Mouse (Mus musculus) forebrain, embryonic 15.5 days (tissue): ENCODE measurements around the gene Pcif1. TPM values are rescaled to one million over a fixed set of nuclear protein-coding genes. Genes with fewer than 3 reads are reported as not detected.
A peak's percentile ranks its signal among the peaks of the same experiment; 100 is the strongest.

ENCODE experiments used
- ATAC-seq: fragments of 200-750 bp; cut with Nextera tagmentation; replicated peaks from 2 replicates; pipeline ENCODE4 v1.8.0; 2017; ENCODE audit warnings: mild to moderate bottlenecking, moderate TSS enrichment, moderate library complexity
- H3K27ac ChIP-seq: fragments of 300-500 bp; sonication (generic); replicated peaks from 2 replicates; pipeline ENCODE4 v1.5.1; 2015; ENCODE audit warnings: mild to moderate bottlenecking, inconsistent platforms
- H3K27me3 ChIP-seq: fragments of 300-500 bp; sonication (generic); 2 replicates; pipeline ENCODE4 v1.6.1; 2015; ENCODE audit warnings: inconsistent platforms
- H3K36me3 ChIP-seq: fragments of 300-500 bp; sonication (generic); 2 replicates; pipeline ENCODE4 v1.6.1; 2015; ENCODE audit warnings: mild to moderate bottlenecking, inconsistent platforms
- H3K4me1 ChIP-seq: fragments of 300-500 bp; sonication (generic); 2 replicates; pipeline ENCODE4 v1.6.1; 2015; ENCODE audit warnings: inconsistent platforms
- H3K4me2 ChIP-seq: fragments of 300-500 bp; sonication (generic); replicated peaks from 2 replicates; pipeline ENCODE4 v1.6.1; 2015; ENCODE audit warnings: mild to moderate bottlenecking, inconsistent platforms
- H3K4me3 ChIP-seq: fragments of 300-500 bp; sonication (generic); 2 replicates; pipeline ENCODE4 v1.5.1; 2015; ENCODE audit warnings: mild to moderate bottlenecking, inconsistent platforms
- H3K9ac ChIP-seq: fragments of 300-500 bp; sonication (generic); replicated peaks from 2 replicates; pipeline ENCODE4 v1.6.1; 2015; ENCODE audit warnings: mild to moderate bottlenecking, inconsistent platforms
- H3K9me3 ChIP-seq: fragments of 300-500 bp; sonication (generic); 2 replicates; pipeline ENCODE4 v1.6.1; 2016; ENCODE audit warnings: inconsistent platforms
- WGBS: fragments of 180-500 bp; shearing (Covaris S2); methylation state at CpG from one replicate; pipeline ENCODE4 v1.1.7; 2015; ENCODE audit warnings: mixed read lengths; 5-methylcytosine and 5-hydroxymethylcytosine counted together
- polyA plus RNA-seq: library from polyadenylated mRNA; unstranded; fragments of >200 nt; fragmentation: Nextera tagmentation; extraction: Ambion mirVana; gene quantifications from 2 replicates; pipeline ENCODE4 v1.2.1, GENCODE M21; 2015

Pcif1 gene
- polyA plus RNA-seq, 1 experiment from 2014 or later: 101 TPM

- H3K9ac ChIP-seq: no peak overlapping the region
- H3K9me3 ChIP-seq: no peaks in the 10 kb centered on the region
- no peak overlapping the region for H3K27ac ChIP-seq
- peaks cover 10% of the 10 kb centered on the region for H3K36me3 ChIP-seq
- H3K27me3 ChIP-seq: no peaks in the 10 kb centered on the region
- no peak overlapping the region for H3K4me2 ChIP-seq
- 100% methylated on average over 2 of the region's 2 CpGs for WGBS
- no peak for ATAC-seq
- H3K4me1 ChIP-seq: peaks cover 23% of the 10 kb centered on the region
- H3K4me3 ChIP-seq: no peak overlapping the region
Measured at GRCm38 (mm10) chr2:164913428-164913786, 34.3 kb downstream of the Pcif1 start.

GRCm38 (mm10) chr2:164916820-164917219, 37.7 kb downstream of the Pcif1 start:
- no peak for ATAC-seq
- H3K4me3 ChIP-seq: no peak overlapping the region
- H3K27me3 ChIP-seq: no peaks in the 10 kb centered on the region
- no peak overlapping the region for H3K9ac ChIP-seq
- no peak overlapping the region for H3K27ac ChIP-seq
- no peak overlapping the region for H3K4me2 ChIP-seq
- H3K4me1 ChIP-seq: peaks cover 6% of the 10 kb centered on the region
- 87% methylated on average over 5 of the region's 5 CpGs for WGBS
- H3K9me3 ChIP-seq: no peaks in the 10 kb centered on the region
- no peaks in the 10 kb centered on the region; the same call in 1 of the 2 replicates for H3K36me3 ChIP-seq

GRCm38 (mm10) chr2:164917371-164917770, 38.3 kb downstream of the Pcif1 start:
- Histone ChIP-seq H3K27me3 (no peaks in the 10 kb centered on the region), H3K9ac (no peak overlapping the region)
- ATAC-seq: no peak

GRCm38 (mm10) chr2:164918325-164918724, 39.2 kb downstream of the Pcif1 start:
- H3K4me3 ChIP-seq: no peak overlapping the region
- H3K4me1 ChIP-seq: 0 out of 2 replicates have a peak, but pooled peaks cover 3% of the 10 kb centered on the region
- no peaks in the 10 kb centered on the region for H3K9me3 ChIP-seq
- no peaks in the 10 kb centered on the region for H3K27me3 ChIP-seq
- no peak for ATAC-seq
- H3K9ac ChIP-seq: no peak overlapping the region
- H3K4me2 ChIP-seq: no peak overlapping the region
- 64% methylated on average over 4 of the region's 5 CpGs for WGBS
- H3K27ac ChIP-seq: no peak overlapping the region
- no peaks in the 10 kb centered on the region; the same call in 1 of the 2 replicates for H3K36me3 ChIP-seq

More at GRCm38 (mm10) chr2:164917371-164917770, 38.3 kb downstream of the Pcif1 start:
- Histone ChIP-seq H3K4me1 (peaks cover 4% of the 10 kb centered on the region), H3K27ac (no peak overlapping the region), H3K4me2 (no peak overlapping the region), H3K4me3 (no peak overlapping the region), H3K36me3 (no peaks in the 10 kb centered on the region; the same call in 1 of the 2 replicates), H3K9me3 (no peaks in the 10 kb centered on the region)
- 64% methylated on average over 10 of the region's 10 CpGs for WGBS

GRCm38 (mm10) chr2:164921984-164922383, 42.9 kb downstream of the Pcif1 start:
- WGBS: 59% methylated on average over 7 of the region's 7 CpGs

GRCm38 (mm10) chr2:164923291-164923690, 44.2 kb downstream of the Pcif1 start:
- no peak for ATAC-seq
- Histone ChIP-seq H3K27me3 (no peaks in the 10 kb centered on the region), H3K36me3 (no peaks in the 10 kb centered on the region; the same call in 1 of the 2 replicates), H3K4me2 (no peak overlapping the region), H3K9ac (no peak overlapping the region), H3K9me3 (no peaks in the 10 kb centered on the region), H3K4me1 (peaks cover 11% of the 10 kb centered on the region), H3K27ac (no peak overlapping the region), H3K4me3 (no peak overlapping the region)
- 74% methylated on average over 4 of the region's 4 CpGs for WGBS

More at GRCm38 (mm10) chr2:164921984-164922383, 42.9 kb downstream of the Pcif1 start:
- Histone ChIP-seq H3K4me2 (no peak overlapping the region), H3K9ac (no peak overlapping the region), H3K36me3 (no peaks in the 10 kb centered on the region; the same call in 1 of the 2 replicates), H3K27me3 (no peaks in the 10 kb centered on the region), H3K4me3 (no peak overlapping the region), H3K9me3 (no peaks in the 10 kb centered on the region), H3K27ac (no peak overlapping the region), H3K4me1 (peaks cover 11% of the 10 kb centered on the region)
- ATAC-seq: no peak

- H3K27ac ChIP-seq: peak overlapping the region; percentile 57
- H3K4me1 ChIP-seq: peaks cover 11% of the 10 kb centered on the region
- ATAC-seq: peak; percentile 78
- no peak overlapping the region for H3K4me2 ChIP-seq
- no peaks in the 10 kb centered on the region for H3K27me3 ChIP-seq
- 27% methylated on average over 11 of the region's 11 CpGs for WGBS
- no peaks in the 10 kb centered on the region; the same call in 1 of the 2 replicates for H3K36me3 ChIP-seq
- no peak overlapping the region for H3K9ac ChIP-seq
- no peaks in the 10 kb centered on the region for H3K9me3 ChIP-seq
- no peak overlapping the region for H3K4me3 ChIP-seq
Measured at GRCm38 (mm10) chr2:164924100-164924857, 45.2 kb downstream of the Pcif1 start.

GRCm38 (mm10) chr2:164930706-164931581, 51.8 kb downstream of the Pcif1 start:
- ATAC-seq: no peak
- Histone ChIP-seq H3K36me3 (no peaks in the 10 kb centered on the region), H3K27me3 (0 out of 2 replicates have a peak, but pooled peaks cover 3% of the 10 kb centered on the region), H3K9me3 (no peaks in the 10 kb centered on the region), H3K4me3 (no peak overlapping the region), H3K4me2 (no peak overlapping the region), H3K9ac (no peak overlapping the region), H3K27ac (no peak overlapping the region), H3K4me1 (no peaks in the 10 kb centered on the region)
- 75% methylated on average over 11 of the region's 11 CpGs for WGBS

- Histone ChIP-seq H3K9me3 (no peaks in the 10 kb centered on the region), H3K4me1 (peaks cover 4% of the 10 kb centered on the region), H3K27me3 (0 out of 2 replicates have a peak, but pooled peaks cover 6% of the 10 kb centered on the region), H3K36me3 (no peaks in the 10 kb centered on the region), H3K9ac (no peak overlapping the region), H3K4me2 (no peak overlapping the region), H3K4me3 (no peak overlapping the region), H3K27ac (no peak overlapping the region)
- WGBS: 39% methylated on average over 10 of the region's 10 CpGs
- ATAC-seq: no peak
Measured at GRCm38 (mm10) chr2:164933534-164933933, 54.4 kb downstream of the Pcif1 start.

- Histone ChIP-seq H3K9me3 (no peaks in the 10 kb centered on the region), H3K4me2 (no peak overlapping the region), H3K4me1 (peaks cover 19% of the 10 kb centered on the region), H3K27me3 (peaks cover 6% of the 10 kb centered on the region; the same call in 1 of the 2 replicates), H3K27ac (no peak overlapping the region), H3K4me3 (no peak overlapping the region), H3K9ac (no peak overlapping the region), H3K36me3 (no peaks in the 10 kb centered on the region)
- no peak for ATAC-seq
- WGBS: 82% methylated on average over 4 of the region's 4 CpGs
Measured at GRCm38 (mm10) chr2:164935991-164936390, 56.9 kb downstream of the Pcif1 start.

GRCm38 (mm10) chr2:164938146-164939091, 59.3 kb downstream of the Pcif1 start:
- Histone ChIP-seq H3K36me3 (no peaks in the 10 kb centered on the region), H3K4me3 (peak overlapping the region; percentile 39), H3K9me3 (no peaks in the 10 kb centered on the region), H3K9ac (peak overlapping the region; percentile 45), H3K27ac (peak overlapping the region; percentile 74), H3K4me2 (peak overlapping the region; percentile 59), H3K27me3 (peaks cover 13% of the 10 kb centered on the region; the same call in 1 of the 2 replicates), H3K4me1 (peaks cover 19% of the 10 kb centered on the region)
- 2% methylated on average over 39 of the region's 39 CpGs for WGBS
- ATAC-seq: peak; percentile 93
